Mouse (Mus musculus) intestine, embryonic 14.5 days (tissue): ENCODE measurements at regions not wholly inside any gene's neighbourhood (a gene's known extent, or its start where the extent isn't known, plus 50 kb on each side); places are given as distances from the start of the nearest gene placed in this dataset.

ENCODE experiments used
- ATAC-seq: fragments of 200-750 bp; cut with Nextera tagmentation; replicated peaks from 2 replicates; pipeline ENCODE4 v1.8.0; 2017; ENCODE audit warnings: low read depth, moderate number of reproducible peaks, moderate TSS enrichment, moderate library complexity; ENCODE audit not compliant: low FRiP score, low TSS enrichment
- DNase-seq: peaks from one replicate; pipeline ENCODE4 v3.0.0-alpha.2; 2018; ENCODE audit warnings: low spot score
- H3K27ac ChIP-seq: fragments of 300-500 bp; sonication (generic); 2 replicates; pipeline ENCODE4 v1.5.1; 2014; ENCODE audit warnings: low read depth, mild to moderate bottlenecking, control low read depth
- H3K27me3 ChIP-seq: fragments of 300-500 bp; sonication (generic); replicated peaks from 2 replicates; pipeline ENCODE4 v1.6.1; 2014; ENCODE audit warnings: low read length, control low read depth; ENCODE audit not compliant: control insufficient read depth, insufficient read depth
- H3K36me3 ChIP-seq: fragments of 300-500 bp; sonication (generic); 2 replicates; pipeline ENCODE4 v1.6.1; 2014; ENCODE audit warnings: low read length, control low read depth; ENCODE audit not compliant: control insufficient read depth, insufficient read depth
- H3K4me1 ChIP-seq: fragments of 300-500 bp; sonication (generic); replicated peaks from 2 replicates; pipeline ENCODE4 v1.6.1; 2014; ENCODE audit warnings: low read length, control low read depth, mixed read lengths; ENCODE audit not compliant: control insufficient read depth, insufficient read depth
- H3K4me2 ChIP-seq: fragments of 300-500 bp; sonication (generic); 2 replicates; pipeline ENCODE4 v1.6.1; 2014; ENCODE audit warnings: low read length
- H3K4me3 ChIP-seq: fragments of 300-500 bp; sonication (generic); 2 replicates; pipeline ENCODE4 v1.5.1; 2014; ENCODE audit warnings: low read depth, low read length, control low read depth, mixed read lengths
- H3K9ac ChIP-seq: fragments of 300-500 bp; sonication (generic); 2 replicates; pipeline ENCODE4 v1.6.1; 2014; ENCODE audit warnings: mild to moderate bottlenecking, low read length
- H3K9me3 ChIP-seq: fragments of 300-500 bp; sonication (generic); 2 replicates; pipeline ENCODE4 v1.6.1; 2016; ENCODE audit warnings: low read length, control low read depth; ENCODE audit not compliant: control insufficient read depth
- WGBS: fragments of 180-500 bp; shearing (Covaris S2); extraction: QIAGEN DNeasy Blood & Tissue Kit; methylation state at CpG from one replicate; pipeline ENCODE4 v1.1.7; 2014; 5-methylcytosine and 5-hydroxymethylcytosine counted together

DNA sequence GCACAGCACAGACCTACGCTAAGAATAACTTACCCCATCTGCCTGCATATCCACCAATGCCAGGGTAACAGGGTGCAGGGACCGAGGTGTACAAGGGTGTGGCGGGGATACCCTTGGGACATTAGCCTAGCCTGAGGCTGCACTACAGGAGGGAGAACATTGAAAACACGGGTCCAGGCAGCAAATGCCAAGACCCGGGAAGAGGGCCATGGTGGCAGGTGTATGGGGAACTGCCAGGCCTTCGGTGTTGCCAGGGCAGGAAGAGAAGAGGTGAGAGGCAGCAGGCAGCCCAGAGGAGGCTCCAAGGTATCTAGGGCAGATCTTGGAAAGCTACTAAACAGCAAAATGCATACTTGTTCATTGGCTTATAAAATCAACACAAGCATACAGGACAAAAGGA lies 85.7 kb upstream of the Atp1a1 start:
- DNase-seq (no peak), ATAC-seq (no peak)
- H3K4me2 ChIP-seq: no peak overlapping the region
- H3K9me3 ChIP-seq: no peaks in the 10 kb centered on the region
- 82% methylated on average over 6 of the region's 6 CpGs for WGBS
- no peak overlapping the region for H3K9ac ChIP-seq
- H3K4me3 ChIP-seq: no peak overlapping the region
- no peak overlapping the region for H3K27ac ChIP-seq
- H3K4me1 ChIP-seq: no peaks in the 10 kb centered on the region
- no peaks in the 10 kb centered on the region for H3K27me3 ChIP-seq
- H3K36me3 ChIP-seq: no peaks in the 10 kb centered on the region

DNA sequence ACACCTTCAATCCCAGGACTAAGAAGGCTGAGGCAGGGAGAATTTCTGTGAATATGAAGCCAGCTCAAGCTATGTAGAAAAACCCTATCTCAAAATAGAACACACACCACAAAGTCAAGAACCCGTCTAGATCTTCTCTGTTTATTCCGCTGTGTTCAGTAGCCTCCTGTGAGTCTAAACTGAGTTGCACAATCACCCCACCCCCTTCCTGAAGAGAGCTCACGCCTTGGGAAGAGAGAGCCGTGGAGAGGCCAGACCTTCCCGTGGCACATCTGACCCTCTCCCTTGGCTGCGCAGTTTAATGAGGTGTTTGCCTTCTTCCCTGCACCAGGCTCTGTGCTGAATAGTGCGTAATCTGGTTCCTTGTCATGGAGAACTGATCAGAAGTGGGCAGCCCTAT lies 80.7 kb upstream of the Atp1a1 start:
- ATAC-seq: no peak
- Histone ChIP-seq H3K27me3 (no peaks in the 10 kb centered on the region), H3K4me3 (no peak overlapping the region), H3K27ac (no peak overlapping the region), H3K4me2 (no peak overlapping the region), H3K9me3 (no peaks in the 10 kb centered on the region), H3K36me3 (no peaks in the 10 kb centered on the region), H3K4me1 (no peaks in the 10 kb centered on the region), H3K9ac (no peak overlapping the region)
- WGBS: 68% methylated on average over 7 of the region's 7 CpGs
- DNase-seq: no peak

- WGBS: 79% methylated on average over 4 of the region's 4 CpGs
- Histone ChIP-seq H3K27me3 (no peaks in the 10 kb centered on the region), H3K4me2 (no peak overlapping the region), H3K9ac (no peak overlapping the region), H3K4me3 (no peak overlapping the region), H3K27ac (no peak overlapping the region), H3K4me1 (no peaks in the 10 kb centered on the region), H3K36me3 (no peaks in the 10 kb centered on the region), H3K9me3 (no peaks in the 10 kb centered on the region)
- DNase-seq (no peak), ATAC-seq (no peak)
Measured at GRCm38 (mm10) chr3:101672943-101673342, 68.5 kb upstream of the Atp1a1 start.

DNA sequence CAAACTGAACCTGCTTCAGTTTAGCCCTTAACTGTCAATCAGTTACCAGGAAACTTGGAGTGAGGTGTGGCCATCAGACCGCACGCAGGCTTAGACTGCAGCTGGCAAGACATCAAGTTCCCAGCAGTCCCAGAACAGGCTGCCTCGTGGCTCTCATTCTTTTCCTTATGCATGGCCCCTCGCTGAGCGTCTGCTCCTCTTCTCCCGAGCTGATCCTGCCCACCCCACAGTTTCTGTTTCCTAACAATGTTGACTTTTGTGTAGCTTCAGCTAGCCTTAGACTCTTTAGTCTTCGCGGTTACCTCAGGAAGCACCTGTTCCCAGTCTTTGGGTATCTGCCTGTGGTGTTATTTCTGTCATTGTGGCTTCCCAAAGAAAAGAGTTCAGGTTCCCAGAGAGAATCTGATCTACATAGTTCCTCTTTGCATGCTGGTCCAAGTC lies 66.1 kb upstream of the Atp1a1 start:
- ATAC-seq (no peak), DNase-seq (peak; percentile 62)
- H3K4me1 ChIP-seq: no peaks in the 10 kb centered on the region
- 37% methylated on average over 8 of the region's 8 CpGs for whole genome bisulfite sequencing
- no peak overlapping the region for H3K4me3 ChIP-seq
- 0 out of 2 replicates have a peak overlapping the region, but pooled peaks have one; percentile 8 for H3K4me2 ChIP-seq
- no peak overlapping the region for H3K27ac ChIP-seq
- H3K9ac ChIP-seq: no peak overlapping the region
- no peaks in the 10 kb centered on the region for H3K9me3 ChIP-seq
- H3K36me3 ChIP-seq: no peaks in the 10 kb centered on the region
- no peaks in the 10 kb centered on the region for H3K27me3 ChIP-seq

GRCm38 (mm10) chr3:101669743-101670142 lies 65.3 kb upstream of the Atp1a1 start:
- Histone ChIP-seq H3K9me3 (no peaks in the 10 kb centered on the region), H3K36me3 (no peaks in the 10 kb centered on the region), H3K27me3 (no peaks in the 10 kb centered on the region), H3K4me1 (no peaks in the 10 kb centered on the region), H3K4me3 (no peak overlapping the region), H3K9ac (no peak overlapping the region), H3K4me2 (no peak overlapping the region), H3K27ac (no peak overlapping the region)
- 95% methylated on average over 3 of the region's 3 CpGs for WGBS
- DNase-seq: no peak
- no peak for ATAC-seq

DNA sequence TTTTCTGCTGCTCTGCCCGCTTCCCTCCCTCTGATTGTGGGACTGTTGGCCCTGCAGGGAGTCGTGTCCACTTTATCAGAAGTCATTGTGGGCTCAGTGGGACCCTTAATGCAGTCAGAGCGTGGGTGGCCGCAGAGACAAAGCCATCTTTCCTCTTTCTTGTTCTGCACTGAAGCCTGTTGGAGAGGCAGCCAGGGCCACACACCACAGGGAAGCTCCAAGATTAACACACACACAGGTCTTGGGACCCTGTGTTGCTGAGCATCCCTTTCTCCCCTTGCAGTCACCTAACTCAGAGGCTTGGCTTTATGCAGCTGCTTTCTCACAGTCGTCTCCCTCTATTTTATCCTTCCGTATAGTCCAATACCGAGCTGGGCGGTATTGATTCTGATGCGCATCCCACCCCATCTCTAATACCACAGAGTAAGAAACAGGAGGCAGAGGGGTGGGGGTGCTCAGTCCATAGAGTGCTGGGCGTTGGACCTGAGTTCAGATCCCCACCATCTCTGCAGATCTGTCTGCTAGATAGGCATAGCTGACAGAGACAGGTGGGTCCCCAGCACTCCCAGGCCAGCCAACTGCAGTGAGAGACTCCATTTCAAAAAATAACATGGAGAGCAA lies 63.4 kb upstream of the Atp1a1 start:
- ATAC-seq (no peak), DNase-seq (no peak)
- Histone ChIP-seq H3K9me3 (no peaks in the 10 kb centered on the region), H3K36me3 (no peaks in the 10 kb centered on the region), H3K4me2 (peak overlapping the region; percentile 12; the same call in 1 of the 2 replicates), H3K9ac (no peak overlapping the region), H3K27ac (peak overlapping the region; percentile 77), H3K4me1 (no peaks in the 10 kb centered on the region), H3K4me3 (no peak overlapping the region), H3K27me3 (no peaks in the 10 kb centered on the region)
- WGBS: 78% methylated on average over 10 of the region's 10 CpGs

- 46% methylated on average over 4 of the region's 4 CpGs for WGBS
- peak overlapping the region; percentile 12; the same call in 1 of the 2 replicates for H3K4me2 ChIP-seq
- no peak overlapping the region for H3K4me3 ChIP-seq
- no peaks in the 10 kb centered on the region for H3K4me1 ChIP-seq
- no peak overlapping the region for H3K9ac ChIP-seq
- no peaks in the 10 kb centered on the region for H3K27me3 ChIP-seq
- no peaks in the 10 kb centered on the region for H3K36me3 ChIP-seq
- peak; percentile 89 for ATAC-seq
- H3K9me3 ChIP-seq: no peaks in the 10 kb centered on the region
- DNase-seq: peak; percentile 65
- H3K27ac ChIP-seq: peak overlapping the region; percentile 77
Measured at GRCm38 (mm10) chr3:101667186-101667585, 62.7 kb upstream of the Atp1a1 start.

GRCm38 (mm10) chr3:101666583-101666982 lies 62.1 kb upstream of the Atp1a1 start:
- no peaks in the 10 kb centered on the region for H3K27me3 ChIP-seq
- H3K4me3 ChIP-seq: no peak overlapping the region
- no peaks in the 10 kb centered on the region for H3K36me3 ChIP-seq
- DNase-seq: no peak
- H3K4me1 ChIP-seq: no peaks in the 10 kb centered on the region
- peak overlapping the region; percentile 77 for H3K27ac ChIP-seq
- ATAC-seq: no peak
- WGBS: 86% methylated on average over 8 of the region's 8 CpGs
- no peaks in the 10 kb centered on the region for H3K9me3 ChIP-seq
- H3K9ac ChIP-seq: no peak overlapping the region
- H3K4me2 ChIP-seq: no peak overlapping the region
